Mouse (Mus musculus) intestine, embryonic 14.5 days (tissue): ENCODE measurements around the gene Cd3e. TPM values are rescaled to one million over a fixed set of nuclear protein-coding genes. Genes with fewer than 3 reads are reported as not detected.

Experiments
- ATAC-seq: fragments of 200-750 bp; cut with Nextera tagmentation; replicated peaks from 2 replicates; pipeline ENCODE4 v1.8.0; 2017; ENCODE audit warnings: low read depth, moderate number of reproducible peaks, moderate TSS enrichment, moderate library complexity; ENCODE audit not compliant: low FRiP score, low TSS enrichment
- DNase-seq: peaks from one replicate; pipeline ENCODE4 v3.0.0-alpha.2; 2018; ENCODE audit warnings: low spot score
- H3K27ac ChIP-seq: fragments of 300-500 bp; sonication (generic); 2 replicates; pipeline ENCODE4 v1.5.1; 2014; ENCODE audit warnings: low read depth, mild to moderate bottlenecking, control low read depth
- H3K27me3 ChIP-seq: fragments of 300-500 bp; sonication (generic); replicated peaks from 2 replicates; pipeline ENCODE4 v1.6.1; 2014; ENCODE audit warnings: low read length, control low read depth; ENCODE audit not compliant: control insufficient read depth, insufficient read depth
- H3K36me3 ChIP-seq: fragments of 300-500 bp; sonication (generic); 2 replicates; pipeline ENCODE4 v1.6.1; 2014; ENCODE audit warnings: low read length, control low read depth; ENCODE audit not compliant: control insufficient read depth, insufficient read depth
- H3K4me1 ChIP-seq: fragments of 300-500 bp; sonication (generic); replicated peaks from 2 replicates; pipeline ENCODE4 v1.6.1; 2014; ENCODE audit warnings: low read length, control low read depth, mixed read lengths; ENCODE audit not compliant: control insufficient read depth, insufficient read depth
- H3K4me2 ChIP-seq: fragments of 300-500 bp; sonication (generic); 2 replicates; pipeline ENCODE4 v1.6.1; 2014; ENCODE audit warnings: low read length
- H3K4me3 ChIP-seq: fragments of 300-500 bp; sonication (generic); 2 replicates; pipeline ENCODE4 v1.5.1; 2014; ENCODE audit warnings: low read depth, low read length, control low read depth, mixed read lengths
- H3K9ac ChIP-seq: fragments of 300-500 bp; sonication (generic); 2 replicates; pipeline ENCODE4 v1.6.1; 2014; ENCODE audit warnings: mild to moderate bottlenecking, low read length
- H3K9me3 ChIP-seq: fragments of 300-500 bp; sonication (generic); 2 replicates; pipeline ENCODE4 v1.6.1; 2016; ENCODE audit warnings: low read length, control low read depth; ENCODE audit not compliant: control insufficient read depth
- WGBS: fragments of 180-500 bp; shearing (Covaris S2); extraction: QIAGEN DNeasy Blood & Tissue Kit; methylation state at CpG from one replicate; pipeline ENCODE4 v1.1.7; 2014; 5-methylcytosine and 5-hydroxymethylcytosine counted together
- polyA plus RNA-seq: library from polyadenylated mRNA; unstranded; fragments of >200 nt; fragmentation: Nextera tagmentation; extraction: Ambion mirVana; gene quantifications from 2 replicates; pipeline ENCODE4 v1.2.1, GENCODE M21; 2014

Cd3e gene
- polyA plus RNA-seq: 0.49 TPM in 1 of 2 replicates, not detected in the other

DNA sequence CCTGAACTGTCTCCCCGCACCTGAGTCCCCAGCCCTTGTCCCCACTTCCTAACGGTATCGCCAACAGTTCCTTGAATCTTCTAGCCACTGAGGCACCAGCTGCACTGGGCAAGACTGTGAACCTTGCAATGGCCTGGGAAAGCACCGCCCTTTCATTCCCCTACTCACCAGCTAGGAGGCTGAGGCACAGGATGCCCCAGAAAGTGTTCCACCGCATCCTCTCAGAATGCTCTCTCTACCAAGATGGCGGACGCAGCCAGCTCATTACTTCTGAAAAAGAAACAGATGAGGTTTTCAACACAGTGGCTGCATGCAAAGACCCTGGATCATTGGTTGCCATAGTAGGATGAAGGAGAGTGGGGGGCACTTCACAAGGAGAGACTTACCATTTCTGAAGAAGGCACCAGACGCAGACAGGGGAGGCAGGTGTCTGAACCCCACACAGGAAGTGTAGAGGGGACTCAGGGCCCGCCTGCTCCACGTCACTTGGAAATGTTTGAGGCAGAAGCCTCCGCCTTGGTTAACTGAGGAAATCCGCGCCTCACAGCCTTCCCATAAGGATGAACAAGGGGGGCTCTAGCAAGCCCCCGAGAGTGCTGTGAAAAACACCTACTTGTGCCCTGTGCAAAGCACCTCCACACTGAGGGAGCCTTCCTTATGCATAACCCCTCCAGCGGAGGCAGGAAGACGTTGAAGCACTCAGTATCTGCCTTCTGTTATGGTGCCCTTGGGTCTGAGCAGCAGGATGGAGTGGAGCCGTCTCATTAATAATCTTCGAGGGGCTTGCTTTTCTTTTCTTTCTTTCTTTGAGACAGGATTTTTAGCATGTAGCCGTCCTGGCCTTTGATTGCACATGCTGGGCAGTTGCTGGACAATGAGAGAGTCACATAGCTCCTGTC is at the start of gene Cd3e:
Gene Cd3e (minus strand): TSS at position 448 of the 899 bp plus-strand sequence.
- Histone ChIP-seq H3K9me3 (no peaks in the 10 kb centered on the region), H3K4me1 (no peaks in the 10 kb centered on the region), H3K36me3 (no peaks in the 10 kb centered on the region), H3K27ac (no peak within 1 kb of the TSS), H3K27me3 (no peaks in the 10 kb centered on the region), H3K4me3 (no peak within 1 kb of the TSS), H3K9ac (no peak within 1 kb of the TSS), H3K4me2 (no peak within 1 kb of the TSS)
- ATAC-seq: no peak
- DNase-seq: no peak
- 81% methylated on average over 19 of the region's 19 CpGs for WGBS

DNA sequence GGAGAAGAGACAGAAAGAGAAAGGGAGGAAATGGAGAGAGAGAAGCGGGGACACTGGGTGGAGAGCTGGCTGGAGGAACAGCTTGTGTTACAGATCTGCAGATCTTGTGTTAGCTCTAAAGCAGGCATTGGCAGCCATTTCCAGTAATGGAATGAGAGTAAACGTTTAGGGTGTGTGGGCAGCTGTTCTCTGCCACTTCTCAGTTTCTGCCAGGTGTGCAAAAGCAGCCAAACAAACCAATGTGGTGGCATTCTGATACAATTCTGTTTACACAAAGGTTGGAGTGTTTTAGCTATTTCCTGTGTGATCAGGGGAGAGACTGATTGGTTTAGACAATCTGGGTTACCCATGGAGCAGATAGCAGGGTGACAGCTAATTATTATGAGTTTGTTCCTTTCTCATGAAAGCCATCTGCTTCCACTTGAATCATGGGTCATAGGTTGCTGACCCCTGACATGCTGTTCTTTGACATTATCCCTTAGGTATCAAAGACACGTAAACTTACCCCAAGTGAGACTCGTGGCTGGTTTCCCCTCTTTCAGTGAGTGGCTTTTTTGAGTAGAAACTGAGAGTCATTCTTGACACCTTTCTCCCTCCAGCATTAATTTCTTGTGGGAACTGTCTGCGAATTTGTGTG is 49.0 kb upstream of the Cd3e start:
- WGBS: 36% methylated on average over 5 of the region's 5 CpGs
- Histone ChIP-seq H3K27ac (no peak overlapping the region), H3K4me1 (no peaks in the 10 kb centered on the region), H3K4me3 (no peak overlapping the region), H3K9me3 (no peaks in the 10 kb centered on the region), H3K27me3 (0 out of 2 replicates have a peak, but pooled peaks cover 4% of the 10 kb centered on the region), H3K36me3 (no peaks in the 10 kb centered on the region), H3K4me2 (no peak overlapping the region), H3K9ac (no peak overlapping the region)
- DNase-seq: no peak
- ATAC-seq: no peak

DNA sequence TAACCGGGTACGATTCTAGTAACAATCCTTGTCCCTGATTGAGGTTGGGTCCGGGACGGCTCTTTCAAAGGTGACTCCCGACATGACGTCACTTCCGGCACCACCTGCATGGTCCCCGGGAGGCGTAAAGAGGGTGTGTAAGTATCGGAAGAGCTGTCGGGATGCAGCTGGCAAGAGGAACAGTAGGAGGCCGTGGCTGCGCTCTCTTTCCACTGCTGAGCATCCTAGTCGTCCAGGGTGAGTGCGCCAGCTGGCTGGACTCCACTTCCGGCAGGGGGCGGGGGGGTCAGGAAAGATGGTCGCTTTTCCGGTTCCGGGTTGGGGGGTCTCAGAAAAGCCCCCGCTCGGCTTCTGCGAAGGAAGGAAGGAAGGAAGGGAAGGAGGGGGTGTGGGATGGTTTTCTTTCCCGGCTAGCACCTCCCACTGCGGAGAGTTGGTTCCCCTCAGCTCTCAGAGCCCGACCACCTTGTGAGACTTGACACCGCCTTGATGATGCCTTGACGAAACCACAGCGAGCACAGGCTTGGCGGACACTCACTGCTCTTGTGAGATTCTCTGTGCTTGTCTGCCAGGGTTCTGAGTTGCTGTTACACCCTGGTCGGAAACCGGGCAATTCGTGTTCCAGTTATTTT is 45.8 kb upstream of the Cd3e start, which contains the start of gene Mpzl3:
Gene Mpzl3 (plus strand): TSS at position 105 of the 632 bp plus-strand sequence.
- ATAC-seq: peak; percentile 95

DNA sequence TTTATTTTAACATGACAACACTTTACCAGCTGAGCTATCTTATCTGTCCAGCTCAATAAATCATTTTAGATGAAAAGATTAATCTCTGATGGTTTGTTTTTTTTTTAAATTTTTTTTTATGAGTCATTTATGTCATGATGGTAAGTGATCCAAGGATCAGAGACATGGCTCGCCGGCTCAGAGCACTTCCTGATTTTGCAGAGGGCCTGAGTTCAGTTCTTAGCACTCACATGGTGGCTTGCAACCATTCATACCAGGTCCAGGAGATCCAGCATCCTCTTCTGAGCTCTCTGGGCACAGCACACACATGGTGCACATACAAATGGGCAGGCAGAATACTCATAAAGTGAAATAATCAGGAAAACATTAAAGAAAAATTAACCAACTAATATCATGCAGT is 40.9 kb upstream of the Cd3e start:
- no peak for DNase-seq
- 86% methylated on average over 2 of the region's 2 CpGs for WGBS
- no peak overlapping the region for H3K27ac ChIP-seq

More for the DNA sequence above, 45.8 kb upstream of the Cd3e start, which contains the start of gene Mpzl3:
- H3K27ac ChIP-seq: peak within 1 kb of the TSS; percentile 99
- 0 out of 2 replicates have a peak, but pooled peaks cover 4% of the 10 kb centered on the region for H3K27me3 ChIP-seq
- peak within 1 kb of the TSS; percentile 70 for H3K4me3 ChIP-seq
- H3K9me3 ChIP-seq: no peaks in the 10 kb centered on the region
- H3K4me2 ChIP-seq: peak within 1 kb of the TSS; percentile 62
- WGBS: under 1% methylated on average over 33 of the region's 33 CpGs
- H3K4me1 ChIP-seq: no peaks in the 10 kb centered on the region
- DNase-seq: peak; percentile 94
- no peaks in the 10 kb centered on the region for H3K36me3 ChIP-seq
- H3K9ac ChIP-seq: peak within 1 kb of the TSS; percentile 48

DNA sequence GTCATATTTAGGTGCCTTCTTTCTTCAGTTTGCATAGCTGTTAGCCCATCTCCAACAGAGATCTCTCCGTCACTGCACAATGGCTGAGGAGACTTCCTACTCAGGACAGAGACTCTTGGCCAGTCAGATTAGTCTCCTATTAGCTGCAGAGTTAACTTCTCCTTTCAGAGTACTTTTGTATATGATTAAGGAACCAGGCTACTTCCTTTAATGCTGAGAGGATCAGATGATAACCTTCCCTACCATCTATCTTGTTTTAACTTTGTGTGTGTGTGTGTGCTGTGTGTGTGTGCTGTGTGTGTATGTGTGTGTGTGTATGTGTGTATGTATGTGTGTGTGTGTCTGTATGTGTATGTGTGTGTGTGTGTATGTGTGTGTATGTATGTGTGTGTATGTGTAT is 40.3 kb upstream of the Cd3e start:
- Histone ChIP-seq H3K4me2 (no peak overlapping the region), H3K9ac (no peak overlapping the region), H3K9me3 (no peaks in the 10 kb centered on the region), H3K4me3 (no peak overlapping the region), H3K27me3 (no peaks in the 10 kb centered on the region), H3K36me3 (no peaks in the 10 kb centered on the region), H3K27ac (no peak overlapping the region), H3K4me1 (no peaks in the 10 kb centered on the region)
- WGBS: 96% methylated on average over 1 of the region's 1 CpGs
- ATAC-seq (no peak), DNase-seq (no peak)

More for the DNA sequence above, 40.9 kb upstream of the Cd3e start:
- H3K27me3 ChIP-seq: no peaks in the 10 kb centered on the region
- no peaks in the 10 kb centered on the region for H3K9me3 ChIP-seq
- H3K9ac ChIP-seq: no peak overlapping the region
- no peak overlapping the region for H3K4me3 ChIP-seq
- no peak for ATAC-seq
- no peak overlapping the region for H3K4me2 ChIP-seq
- no peaks in the 10 kb centered on the region for H3K4me1 ChIP-seq
- H3K36me3 ChIP-seq: no peaks in the 10 kb centered on the region

DNA sequence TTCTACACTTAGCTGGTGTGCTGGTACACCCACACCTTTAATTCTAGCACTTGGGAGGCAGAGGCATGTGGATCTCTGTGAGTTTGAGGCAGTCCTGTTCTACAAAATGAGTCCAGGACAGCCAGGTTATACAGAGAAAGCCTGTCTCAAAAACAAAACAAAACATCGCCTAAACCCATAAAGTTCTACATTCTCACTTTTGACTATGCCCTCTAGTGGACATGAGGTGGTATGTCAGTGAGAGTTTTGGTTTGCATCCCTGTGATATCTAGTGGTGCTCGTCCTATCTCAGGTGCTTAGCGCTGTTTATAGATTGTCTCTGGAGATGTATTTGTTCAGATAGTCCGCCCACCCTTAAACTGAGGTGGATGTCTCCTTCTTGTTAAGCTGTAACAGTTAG is 39.1 kb upstream of the Cd3e start:
- peaks cover 3% of the 10 kb centered on the region; the same call in 1 of the 2 replicates for H3K27me3 ChIP-seq
- no peaks in the 10 kb centered on the region for H3K9me3 ChIP-seq
- no peak overlapping the region for H3K4me2 ChIP-seq
- ATAC-seq (no peak), DNase-seq (no peak)
- no peak overlapping the region for H3K9ac ChIP-seq
- H3K36me3 ChIP-seq: no peaks in the 10 kb centered on the region
- no peaks in the 10 kb centered on the region for H3K4me1 ChIP-seq
- no peak overlapping the region for H3K4me3 ChIP-seq
- H3K27ac ChIP-seq: no peak overlapping the region
- 22% methylated on average over 4 of the region's 4 CpGs for WGBS

DNA sequence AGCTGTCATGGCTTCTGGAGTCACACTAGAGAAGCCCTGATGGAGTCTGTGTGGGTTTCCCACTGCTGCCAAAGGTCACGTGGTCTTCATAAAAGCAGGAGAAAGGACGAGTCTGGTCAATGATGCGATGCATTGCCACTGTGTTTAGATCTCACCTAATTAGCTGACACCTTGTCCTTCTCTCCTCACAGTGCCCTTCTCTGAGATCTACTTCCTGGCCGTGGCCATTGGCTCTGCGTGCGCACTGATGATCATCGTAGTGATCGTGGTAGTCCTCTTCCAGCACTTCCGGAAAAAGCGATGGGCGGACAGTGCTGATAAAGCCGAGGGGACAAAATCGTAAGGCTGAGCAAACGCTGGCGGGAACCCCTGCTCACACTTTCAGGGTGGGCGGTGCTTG is 37.5 kb upstream of the Cd3e start:
- Histone ChIP-seq H3K9me3 (no peaks in the 10 kb centered on the region), H3K4me1 (no peaks in the 10 kb centered on the region; the same call in 1 of the 2 replicates), H3K4me3 (no peak overlapping the region), H3K27me3 (peaks cover 15% of the 10 kb centered on the region), H3K4me2 (no peak overlapping the region), H3K36me3 (no peaks in the 10 kb centered on the region), H3K27ac (no peak overlapping the region), H3K9ac (no peak overlapping the region)
- no peak for ATAC-seq
- WGBS: 88% methylated on average over 16 of the region's 16 CpGs
- DNase-seq: no peak

DNA sequence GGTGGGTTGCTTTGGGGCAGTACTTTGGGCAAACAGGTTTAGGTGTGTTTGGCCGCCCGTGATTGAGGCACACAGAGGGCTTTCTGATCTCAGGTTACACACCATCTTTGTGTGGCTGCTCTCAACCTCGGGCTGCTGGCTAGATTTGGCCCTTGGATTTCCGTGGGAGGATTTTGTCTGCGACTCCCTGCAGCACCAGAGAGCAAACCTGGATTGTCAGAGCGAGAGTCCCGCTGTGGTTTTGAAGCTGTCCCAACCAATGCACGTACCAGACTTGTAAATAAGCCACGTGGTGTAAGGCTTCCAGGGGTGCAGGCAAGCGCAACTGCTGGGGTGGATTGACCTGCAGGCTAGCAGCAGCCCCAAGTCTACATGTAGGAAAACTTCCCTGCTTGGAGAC is 33.5 kb upstream of the Cd3e start:
- Histone ChIP-seq H3K9me3 (no peaks in the 10 kb centered on the region), H3K36me3 (no peaks in the 10 kb centered on the region), H3K4me3 (peak overlapping the region; percentile 34), H3K27me3 (peaks cover 44% of the 10 kb centered on the region), H3K4me1 (peaks cover 5% of the 10 kb centered on the region; the same call in 1 of the 2 replicates), H3K4me2 (peak overlapping the region; percentile 51), H3K9ac (peak overlapping the region; percentile 43), H3K27ac (peak overlapping the region; percentile 61; the same call in 1 of the 2 replicates)
- no peak for ATAC-seq
- WGBS: under 1% methylated on average over 10 of the region's 10 CpGs
- DNase-seq: no peak
